Mouse (Mus musculus): Measurements from ENCODE around the gene Capn12. TPM values are rescaled to one million over a fixed set of nuclear protein-coding genes. Genes with fewer than 3 reads are reported as not detected.

The Capn12 gene
- total RNA-seq, 2 experiments from 2014 or later, result 0.15 to 0.67 TPM

Other genes starting within 250 kb of the Capn12 start
- 1 to 10 TPM; 1.0 to 2.0 TPM for gene Fbxo27, start 188.6 kb upstream of the Capn12 start, total RNA-seq (2021)
- gene Fbxo17, start 164.6 kb upstream of the Capn12 start, total RNA-seq (2021), result 1 to 10 TPM; 3.7 to 6.0 TPM
- 10 to 100 TPM; 63.8 to 72.4 TPM for gene Mrps12, start 139.6 kb upstream of the Capn12 start, total RNA-seq (2021)
- 10 to 100 TPM; 17.5 to 23.7 TPM for gene Sars2, start 139.4 kb upstream of the Capn12 start, total RNA-seq (2021)
- gene Ccer2, start 125.2 kb upstream of the Capn12 start, total RNA-seq (2021), result not detected
- gene Sirt2, start 114.7 kb upstream of the Capn12 start, total RNA-seq (2021), result 10 to 100 TPM; 68.8 to 74.9 TPM
- gene Nfkbib, start 113.9 kb upstream of the Capn12 start, total RNA-seq (2021), result 10 to 100 TPM; 25.1 to 25.3 TPM
- gene Rinl, start 92.5 kb upstream of the Capn12 start, total RNA-seq (2021), result 1 to 10 TPM; 3.7 to 4.9 TPM
- 100 to 1,000 TPM; 459 to 528 TPM for gene Hnrnpl, start 72.9 kb upstream of the Capn12 start, total RNA-seq (2021)
- gene Ech1, start 56.2 kb upstream of the Capn12 start, total RNA-seq (2021), result 1,000 to 10,000 TPM; 1,178 to 1,235 TPM
- gene Lgals4, start 47.6 kb upstream of the Capn12 start, total RNA-seq (2021), result 10 to 100 TPM; 25.9 to 55.7 TPM
- gene Lgals7, start 17.6 kb upstream of the Capn12 start, total RNA-seq (2021), result 1 to 10 TPM; 1.2 to 2.1 TPM
- gene Actn4, start 80.9 kb downstream of the Capn12 start, total RNA-seq (2021), result 100 to 1,000 TPM; 236 to 261 TPM
- gene Eif3k, start 100.4 kb downstream of the Capn12 start, total RNA-seq (2021), result 100 to 1,000 TPM; 240 to 250 TPM
- 1 to 10 TPM; 3.3 to 4.9 TPM for gene Map4k1, start 100.6 kb downstream of the Capn12 start, total RNA-seq (2021)
- 10 to 100 TPM; 11.2 to 44.9 TPM for gene Ryr1, start 243.8 kb downstream of the Capn12 start, total RNA-seq (2021)